Mouse (Mus musculus): ENCODE data around the gene Appl1. TPM values are rescaled to one million over a fixed set of nuclear protein-coding genes. Genes with fewer than 3 reads are reported as not detected.
"Not testable (repeated sequence)": the region's sequence is repeated elsewhere in the genome, so short reads cannot be mapped to it uniquely, and the experiment has no call there.

The Appl1 gene
- total RNA-seq, 1 experiment from 2014 or later, result 28.4 TPM

GRCm38 (mm10) chr14:26973089-26973488 is 2.1 kb upstream of the Appl1 start:
- ATAC-seq (replicated peaks; ENCODE audit: insufficient number of reproducible peaks, low FRiP score, low TSS enrichment, poor library complexity, severe bottlenecking), result no peak

GRCm38 (mm10) chr14:26970439-26970932 is 546 bp downstream of the Appl1 start:
- peak; percentile 95 for ATAC-seq (replicated peaks; ENCODE audit: insufficient number of reproducible peaks, low FRiP score, low TSS enrichment, poor library complexity, severe bottlenecking)

- peak; percentile 48; the same call in 1 of the 2 replicates for ATAC-seq (replicated peaks; ENCODE audit: insufficient number of reproducible peaks, low FRiP score, low TSS enrichment, poor library complexity, severe bottlenecking)
Measured at GRCm38 (mm10) chr14:26969856-26970407, 1.1 kb downstream of the Appl1 start.

GRCm38 (mm10) chr14:26969164-26969563 is 1.9 kb downstream of the Appl1 start:
- no peak for ATAC-seq (replicated peaks; ENCODE audit: insufficient number of reproducible peaks, low FRiP score, low TSS enrichment, poor library complexity, severe bottlenecking)

GRCm38 (mm10) chr14:26960518-26960917 is 10.5 kb downstream of the Appl1 start:
- no peak for ATAC-seq (replicated peaks; ENCODE audit: insufficient number of reproducible peaks, low FRiP score, low TSS enrichment, poor library complexity, severe bottlenecking)

GRCm38 (mm10) chr14:26956139-26956538 is 14.9 kb downstream of the Appl1 start:
- not testable (repeated sequence) for ATAC-seq (replicated peaks; ENCODE audit: insufficient number of reproducible peaks, low FRiP score, low TSS enrichment, poor library complexity, severe bottlenecking)

- no peak for ATAC-seq (replicated peaks; ENCODE audit: insufficient number of reproducible peaks, low FRiP score, low TSS enrichment, poor library complexity, severe bottlenecking)
Measured at GRCm38 (mm10) chr14:26935558-26935957, 35.5 kb downstream of the Appl1 start.

- ATAC-seq (replicated peaks; ENCODE audit: insufficient number of reproducible peaks, low FRiP score, low TSS enrichment, poor library complexity, severe bottlenecking), result no peak
Measured at GRCm38 (mm10) chr14:26934891-26935290, 36.1 kb downstream of the Appl1 start.

GRCm38 (mm10) chr14:26923702-26924421 is 47.2 kb downstream of the Appl1 start:
- ATAC-seq (replicated peaks; ENCODE audit: insufficient number of reproducible peaks, low FRiP score, low TSS enrichment, poor library complexity, severe bottlenecking), result no peak

- no peak for ATAC-seq (replicated peaks; ENCODE audit: insufficient number of reproducible peaks, low FRiP score, low TSS enrichment, poor library complexity, severe bottlenecking)
Measured at GRCm38 (mm10) chr14:26919310-26919709, 51.7 kb downstream of the Appl1 start.

GRCm38 (mm10) chr14:26913681-26914268 is 57.3 kb downstream of the Appl1 start:
- ATAC-seq (replicated peaks; ENCODE audit: insufficient number of reproducible peaks, low FRiP score, low TSS enrichment, poor library complexity, severe bottlenecking), result no peak

GRCm38 (mm10) chr14:26911826-26912225 is 59.2 kb downstream of the Appl1 start:
- no peak for ATAC-seq (replicated peaks; ENCODE audit: insufficient number of reproducible peaks, low FRiP score, low TSS enrichment, poor library complexity, severe bottlenecking)

- no peak for ATAC-seq (replicated peaks; ENCODE audit: insufficient number of reproducible peaks, low FRiP score, low TSS enrichment, poor library complexity, severe bottlenecking)
Measured at GRCm38 (mm10) chr14:26911201-26911600, 59.8 kb downstream of the Appl1 start.

- not testable (repeated sequence) for ATAC-seq (replicated peaks; ENCODE audit: insufficient number of reproducible peaks, low FRiP score, low TSS enrichment, poor library complexity, severe bottlenecking)
Measured at GRCm38 (mm10) chr14:26910461-26910860, 60.6 kb downstream of the Appl1 start.

GRCm38 (mm10) chr14:26907401-26907800 is 63.6 kb downstream of the Appl1 start:
- ATAC-seq (replicated peaks; ENCODE audit: insufficient number of reproducible peaks, low FRiP score, low TSS enrichment, poor library complexity, severe bottlenecking), result no peak

GRCm38 (mm10) chr14:26900893-26901292 is 70.1 kb downstream of the Appl1 start:
- no peak for ATAC-seq (replicated peaks; ENCODE audit: insufficient number of reproducible peaks, low FRiP score, low TSS enrichment, poor library complexity, severe bottlenecking)

GRCm38 (mm10) chr14:26899490-26899889 is 71.5 kb downstream of the Appl1 start:
- ATAC-seq (replicated peaks; ENCODE audit: insufficient number of reproducible peaks, low FRiP score, low TSS enrichment, poor library complexity, severe bottlenecking), result no peak

- ATAC-seq (replicated peaks; ENCODE audit: insufficient number of reproducible peaks, low FRiP score, low TSS enrichment, poor library complexity, severe bottlenecking), result no peak
Measured at GRCm38 (mm10) chr14:26894392-26894791, 76.6 kb downstream of the Appl1 start, which contains the start of gene Asb14. Gene Asb14, plus strand, starts transcription at chr14:26894557.

GRCm38 (mm10) chr14:26890777-26891176 is 80.3 kb downstream of the Appl1 start:
- ATAC-seq (replicated peaks; ENCODE audit: insufficient number of reproducible peaks, low FRiP score, low TSS enrichment, poor library complexity, severe bottlenecking), result no peak

GRCm38 (mm10) chr14:26887244-26887643 is 83.8 kb downstream of the Appl1 start:
- ATAC-seq (replicated peaks; ENCODE audit: insufficient number of reproducible peaks, low FRiP score, low TSS enrichment, poor library complexity, severe bottlenecking), result no peak

Data from monocyte, adult 5-6 weeks (primary cell).